Mouse (Mus musculus) thymus, adult 18-20 months (tissue): ENCODE measurements around the gene Gm8165.
"Not testable (repeated sequence)": the region's sequence is repeated elsewhere in the genome, so short reads cannot be mapped to it uniquely, and the experiment has no call there.

Source experiments
- DNase-seq, 2 experiments: peaks; one replicate each; pipeline ENCODE4 v3.0.0; 2022; ENCODE audit warnings: mixed read lengths in 2 of 2

The Gm8165 gene

GRCm38 (mm10) chr14:43677099-43677498 is at the start of gene Gm8165:
Gm8165 (minus strand) TSS chr14:43677199.
- not testable (repeated sequence) for DNase-seq

GRCm38 (mm10) chr14:43697621-43698020 is 20.6 kb upstream of the Gm8165 start, which contains the start of gene Gm7324:
Gm7324 (plus strand) TSS chr14:43697828.
- not testable (repeated sequence) for DNase-seq
